Mouse (Mus musculus) left cerebral cortex, postnatal 14 days (tissue): Measurements from ENCODE around the gene Fam83g. TPM values are rescaled to one million over a fixed set of nuclear protein-coding genes. Genes with fewer than 3 reads are reported as not detected.

Experiments
- DNase-seq, 2 experiments: peaks; one replicate each; pipeline ENCODE4 v3.0.0; 2021 to 2022; ENCODE audit warnings: low spot score in 2 of 2, mixed read lengths in 1 of 2
- intact Hi-C: fragments of 180-260 bp; cut with DNase I; formaldehyde crosslinking; loops from one replicate; pipeline ENCODE4 v1.15.1; 2025
- total RNA-seq, 2 experiments: library from RNA; stranded (reverse); gene quantifications; 2 replicates each; pipeline ENCODE4 v1.2.3; 2021

The Fam83g gene
- total RNA-seq, 2 experiments from 2014 or later = 0.09 TPM; not detected in 1

DNA sequence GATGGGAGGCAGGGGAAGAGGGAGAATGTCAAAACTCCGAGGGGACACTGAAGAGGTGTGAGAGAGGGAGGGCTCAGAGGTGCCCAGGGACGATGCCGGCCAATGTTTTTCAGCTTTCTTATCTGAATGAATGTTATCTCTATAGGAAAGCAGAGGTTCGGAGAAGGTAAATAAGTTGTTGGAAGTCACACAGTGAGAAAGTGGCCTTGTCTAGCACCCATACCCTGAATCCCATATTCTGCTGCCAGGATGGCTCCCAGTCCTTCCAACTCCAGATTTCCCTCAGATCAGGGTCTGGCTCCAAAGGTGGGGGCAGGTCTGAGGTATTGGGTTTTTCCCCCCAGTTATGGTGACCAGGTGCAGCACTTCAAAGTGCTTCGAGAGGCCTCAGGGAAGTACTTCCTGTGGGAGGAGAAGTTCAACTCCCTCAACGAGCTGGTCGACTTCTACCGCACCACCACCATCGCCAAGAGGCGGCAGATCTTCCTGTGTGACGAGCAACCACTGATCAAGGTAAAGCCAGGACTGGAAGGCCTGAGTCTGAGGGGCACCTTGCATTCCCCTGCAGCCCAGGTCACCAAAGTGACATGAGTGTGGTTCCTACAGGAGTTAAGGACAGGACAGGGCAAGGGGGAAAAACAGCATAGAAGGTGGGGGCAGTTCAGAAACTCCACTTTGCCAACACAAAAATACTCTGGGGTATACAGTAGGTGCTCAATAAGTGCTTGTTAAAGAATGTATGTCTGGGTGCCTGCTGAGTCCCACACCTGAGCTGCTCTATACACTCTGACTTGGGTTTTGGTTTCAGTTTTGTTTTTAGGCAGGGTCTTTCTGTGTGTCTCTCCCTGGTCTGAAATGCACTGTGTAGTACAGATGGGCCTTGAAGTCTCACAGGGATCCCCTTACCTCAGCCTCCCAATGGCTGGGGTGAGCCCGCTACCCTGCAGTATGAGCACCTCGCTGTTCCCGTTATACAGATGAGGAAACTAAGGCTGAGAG lies 14.1 kb upstream of the Fam83g start:
- DNase-seq = no peak
- intact Hi-C loops = no loop called here

DNA sequence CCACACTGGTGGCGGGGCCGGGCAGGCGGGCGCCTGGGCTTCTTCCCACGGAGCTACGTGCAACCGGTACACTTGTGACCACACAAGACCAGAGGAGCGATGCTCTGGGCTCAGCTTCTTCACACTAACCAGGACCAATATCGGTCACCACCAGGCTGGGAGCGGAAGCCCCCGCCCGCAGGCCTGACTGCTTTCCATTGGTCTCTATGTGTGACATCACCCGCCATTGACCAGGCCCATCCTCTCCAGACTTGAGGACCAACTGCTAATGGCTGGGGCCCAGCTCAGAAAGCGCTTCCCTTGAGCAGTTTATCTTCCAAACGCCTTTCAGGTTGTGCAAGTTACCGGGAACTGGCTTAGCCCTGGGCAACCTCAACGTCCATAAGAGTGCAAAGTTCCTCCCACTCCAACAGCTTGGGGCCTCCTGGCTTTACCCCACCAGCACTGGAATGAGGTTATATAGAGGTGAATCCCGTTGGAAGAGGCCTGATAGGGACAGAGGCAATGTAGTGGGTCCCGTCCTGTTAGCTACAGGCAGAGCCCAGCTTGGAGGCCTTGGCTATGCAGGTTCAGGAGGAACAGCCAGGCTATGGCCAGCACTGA lies 12.0 kb upstream of the Fam83g start:
- no peak for DNase-seq
- intact Hi-C loops = no loop called here

DNA sequence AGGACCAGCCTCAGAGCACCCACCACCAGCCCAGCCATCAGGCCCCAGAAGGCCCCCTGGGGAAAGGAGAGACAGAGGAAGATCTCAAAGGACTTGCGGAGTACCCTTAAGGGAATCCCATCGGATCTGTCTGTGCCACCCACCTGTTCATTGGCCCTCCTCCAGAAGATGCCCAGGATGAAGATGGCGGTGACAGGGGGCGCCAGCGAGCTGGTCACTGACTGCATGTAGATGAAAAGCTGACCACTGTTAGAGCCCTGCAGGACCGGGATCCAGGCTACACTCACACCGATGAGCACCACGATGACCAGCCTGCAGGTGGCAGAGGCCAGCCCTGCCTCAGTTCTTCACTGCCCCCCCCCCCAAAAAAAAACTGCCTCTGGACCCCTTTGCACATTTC lies 10.2 kb upstream of the Fam83g start:
- peak; percentile 40 to 45 for DNase-seq
- intact Hi-C loops = no loop called here

DNA sequence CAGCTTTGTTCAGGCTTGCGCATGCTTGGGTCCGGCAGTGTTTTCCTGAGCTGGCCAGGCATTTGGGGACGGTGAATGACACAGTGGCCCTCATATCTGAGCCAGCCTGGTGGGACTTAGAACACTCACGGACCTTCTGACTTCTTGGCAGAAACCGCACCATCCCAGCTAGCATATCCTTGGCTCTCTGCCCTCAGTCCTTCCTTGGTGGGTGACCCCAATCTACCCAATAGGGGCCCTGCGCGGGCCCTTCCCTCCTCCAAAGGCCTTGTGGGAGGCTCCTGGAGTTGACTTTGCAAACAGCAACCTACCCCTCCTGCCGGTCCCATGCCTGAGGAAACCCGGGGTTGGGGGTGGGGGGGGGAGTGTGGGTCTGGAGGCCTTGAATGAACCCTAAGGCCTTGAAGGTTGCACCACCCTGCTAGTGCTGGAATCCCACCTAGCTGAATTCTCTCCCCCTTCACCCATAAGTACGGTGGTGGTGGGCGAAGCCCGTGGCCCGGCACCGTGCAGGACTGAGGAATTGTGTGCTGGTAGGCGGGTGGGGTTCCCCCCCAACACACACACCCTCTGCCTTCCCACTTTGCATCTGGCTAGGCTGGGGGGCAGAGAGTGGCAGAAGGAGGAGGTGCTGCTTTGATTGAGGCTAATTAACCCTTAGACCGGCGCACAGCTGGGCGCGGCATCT lies 9.6 kb upstream of the Fam83g start:
- intact Hi-C loops = no loop called here
- DNase-seq = no peak

DNA sequence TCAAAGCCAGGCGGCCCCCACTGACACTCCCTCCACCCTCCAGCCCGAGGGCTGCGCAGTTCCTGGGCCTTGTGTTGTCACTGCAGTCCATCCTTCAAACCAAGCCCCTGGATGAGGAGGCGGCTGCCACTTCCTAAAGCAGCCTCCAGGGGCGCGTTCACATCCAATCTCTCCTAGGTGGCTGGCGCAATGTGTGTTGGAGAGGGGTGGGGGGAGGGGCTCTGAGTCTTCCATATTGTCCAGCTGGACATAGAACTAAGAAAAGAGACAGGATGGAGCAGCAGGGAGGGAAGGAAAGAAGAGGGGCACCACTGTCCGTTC lies 9.1 kb upstream of the Fam83g start:
- intact Hi-C loops = no loop called here

DNA sequence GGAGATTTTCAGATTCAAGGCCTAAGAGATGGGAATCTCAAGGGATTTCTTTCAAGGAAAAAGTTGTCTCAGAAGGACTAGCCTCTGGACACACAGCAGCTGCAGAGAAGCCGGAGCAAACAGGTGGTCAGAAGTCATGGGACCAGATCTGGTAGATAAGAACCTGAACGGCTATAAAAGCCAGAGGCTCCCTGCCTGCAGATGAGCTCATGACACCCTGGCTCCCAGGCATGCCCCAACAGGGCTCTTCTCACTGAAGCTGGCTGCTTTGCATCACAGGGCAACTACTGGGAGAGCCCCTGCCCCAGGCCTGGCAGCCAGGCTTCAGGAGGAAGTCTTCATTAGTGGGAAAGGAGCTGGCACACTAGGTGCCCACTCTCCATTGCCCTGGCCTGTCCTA lies 8.6 kb upstream of the Fam83g start:
- intact Hi-C loops = no loop called here

More for the DNA sequence above, 9.1 kb upstream of the Fam83g start:
- peak in 1 of 2 experiments; percentile 62 for DNase-seq

DNA sequence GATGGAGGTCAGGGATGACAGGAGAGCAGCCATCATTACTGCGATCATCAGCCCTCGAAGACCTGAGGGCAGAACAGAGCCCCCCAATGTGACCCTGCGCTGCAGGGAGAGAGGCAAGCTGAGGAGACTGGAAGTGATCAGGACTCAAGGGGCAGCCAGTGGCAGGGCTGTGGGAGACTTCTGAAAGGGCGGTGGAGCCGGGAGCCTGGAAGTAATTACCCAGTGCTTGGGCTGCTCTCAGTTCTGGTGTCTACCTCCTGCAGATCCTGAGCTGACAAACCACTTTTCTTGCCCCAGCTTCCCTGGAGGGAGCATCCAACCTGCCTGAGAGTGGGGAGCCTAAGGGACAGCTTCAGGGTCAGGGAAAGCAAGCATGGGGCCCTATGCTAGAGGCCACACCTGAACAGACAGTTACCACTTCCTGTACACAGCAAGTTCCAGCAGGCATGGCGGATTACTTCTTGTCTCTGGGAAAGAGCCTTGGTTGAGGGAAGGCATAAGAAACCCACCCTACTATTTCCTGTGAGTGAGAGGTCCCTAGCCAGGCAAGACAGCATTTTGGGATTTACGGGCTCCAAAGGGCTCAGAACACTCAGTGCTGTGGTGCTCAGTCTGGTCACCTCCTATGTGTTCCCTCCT lies 7.6 kb upstream of the Fam83g start:
- no peak for DNase-seq
- intact Hi-C loops = no loop called here

More for the DNA sequence above, 8.6 kb upstream of the Fam83g start:
- DNase-seq = no peak

DNA sequence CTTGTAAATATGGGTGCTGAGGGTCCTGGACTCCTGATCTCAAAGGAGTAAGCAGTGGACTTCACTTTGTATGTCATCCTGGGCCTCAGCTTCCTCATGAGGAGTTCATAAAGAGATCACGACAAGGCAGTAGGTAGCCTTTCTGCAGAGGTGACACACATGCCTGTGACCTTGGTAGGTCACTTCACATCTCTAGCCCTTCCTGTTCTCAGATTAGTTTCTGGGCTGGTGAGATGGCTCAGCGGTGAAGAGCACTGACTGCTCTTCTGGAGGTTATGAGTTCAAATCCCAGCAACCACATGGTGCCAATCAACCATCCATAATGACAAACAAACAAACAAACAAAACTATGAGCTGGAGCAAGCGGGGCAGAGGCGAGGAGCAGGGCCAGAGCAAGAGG lies 6.2 kb upstream of the Fam83g start:
- intact Hi-C loops = no loop called here
- DNase-seq = no peak

DNA sequence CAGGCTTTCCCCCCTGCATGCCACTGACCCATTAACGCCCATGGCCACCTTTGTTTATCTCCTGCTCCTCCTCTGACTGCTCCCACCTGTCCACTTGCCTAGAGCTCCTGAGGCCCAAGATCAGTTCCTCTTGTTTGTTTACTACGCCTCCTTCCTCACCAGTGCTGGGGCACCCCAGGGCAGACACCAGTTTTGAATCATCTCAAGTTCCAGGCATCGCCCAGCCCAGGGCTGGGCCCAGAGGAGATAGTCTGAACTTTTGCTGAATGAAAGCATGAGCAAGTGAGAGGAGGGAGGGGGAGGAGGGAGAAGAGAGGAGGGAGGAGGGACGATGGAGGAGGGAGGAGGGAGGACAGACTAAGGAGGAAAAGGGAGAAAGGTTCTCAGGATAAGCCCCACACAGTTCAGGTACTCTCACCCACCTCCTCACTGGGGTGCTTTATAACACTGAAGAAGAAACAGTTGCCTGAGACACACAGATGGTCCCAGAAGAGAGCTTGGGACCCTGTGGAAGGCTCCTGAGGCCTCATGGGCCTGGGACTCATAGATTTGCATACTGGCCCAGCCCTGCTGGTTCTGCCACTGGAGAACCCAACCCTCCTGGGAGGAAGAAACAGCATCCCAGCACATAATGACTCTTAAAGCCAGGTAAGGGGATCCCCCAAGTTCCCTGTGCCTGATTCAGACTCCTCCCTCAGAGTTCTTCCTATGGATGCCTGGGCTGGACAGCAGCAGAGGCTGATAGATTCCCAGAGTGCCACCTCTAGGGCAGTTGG lies 4.6 kb upstream of the Fam83g start:
- intact Hi-C loops = no loop called here
- no peak for DNase-seq

DNA sequence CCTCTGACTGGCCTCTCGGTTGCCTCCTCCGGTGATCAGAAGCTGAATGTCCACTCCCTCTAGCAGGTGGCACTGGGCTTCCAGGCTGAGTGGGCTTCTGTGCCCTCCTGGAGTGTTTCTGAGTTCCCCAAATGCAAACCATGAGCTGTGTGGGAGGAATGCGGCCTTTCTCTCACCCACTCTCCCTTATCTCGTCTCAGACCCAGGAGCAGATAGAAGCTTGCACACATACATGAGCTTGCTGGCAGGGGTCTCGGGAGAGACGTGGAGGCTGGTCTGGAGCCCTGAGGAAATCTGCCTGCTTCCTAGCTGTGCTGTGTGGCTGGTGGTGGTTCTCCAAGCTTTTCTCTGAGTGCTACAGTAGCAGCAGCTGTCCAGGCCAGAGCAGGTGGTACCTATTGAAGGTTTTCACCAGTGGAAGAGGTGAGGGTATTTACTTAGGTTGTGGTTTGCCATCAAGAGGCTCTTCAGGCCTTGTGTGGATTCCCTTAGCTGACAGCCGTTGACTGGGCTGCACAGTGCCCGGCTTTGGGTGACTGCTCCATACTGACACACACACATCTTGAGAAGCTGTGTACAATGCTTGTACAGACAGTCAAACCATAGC lies 1.3 kb downstream of the Fam83g start:
- intact Hi-C loops = no loop called here

DNA sequence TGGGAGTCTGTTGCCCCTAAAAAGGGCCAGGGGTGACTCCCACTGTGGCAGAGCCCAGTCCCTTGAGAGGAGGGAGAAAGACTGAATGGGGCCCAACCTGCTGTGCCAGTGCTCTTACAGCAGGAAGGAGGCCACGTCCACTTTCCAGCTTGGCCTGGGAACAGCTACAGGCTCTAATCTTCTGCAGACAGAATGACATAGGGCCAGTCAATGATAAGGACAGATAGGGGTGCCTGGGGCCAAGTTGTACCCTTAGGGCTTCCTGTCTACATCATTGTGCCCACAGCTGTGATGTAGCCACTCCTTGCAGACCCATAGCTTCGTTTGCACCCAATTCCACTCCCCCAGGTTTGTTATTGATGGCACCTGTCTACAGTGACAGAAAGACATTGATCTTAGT lies 2.2 kb downstream of the Fam83g start:
- intact Hi-C loops = no loop called here
- DNase-seq = no peak

More for the DNA sequence above, 1.3 kb downstream of the Fam83g start:
- DNase-seq = no peak

DNA sequence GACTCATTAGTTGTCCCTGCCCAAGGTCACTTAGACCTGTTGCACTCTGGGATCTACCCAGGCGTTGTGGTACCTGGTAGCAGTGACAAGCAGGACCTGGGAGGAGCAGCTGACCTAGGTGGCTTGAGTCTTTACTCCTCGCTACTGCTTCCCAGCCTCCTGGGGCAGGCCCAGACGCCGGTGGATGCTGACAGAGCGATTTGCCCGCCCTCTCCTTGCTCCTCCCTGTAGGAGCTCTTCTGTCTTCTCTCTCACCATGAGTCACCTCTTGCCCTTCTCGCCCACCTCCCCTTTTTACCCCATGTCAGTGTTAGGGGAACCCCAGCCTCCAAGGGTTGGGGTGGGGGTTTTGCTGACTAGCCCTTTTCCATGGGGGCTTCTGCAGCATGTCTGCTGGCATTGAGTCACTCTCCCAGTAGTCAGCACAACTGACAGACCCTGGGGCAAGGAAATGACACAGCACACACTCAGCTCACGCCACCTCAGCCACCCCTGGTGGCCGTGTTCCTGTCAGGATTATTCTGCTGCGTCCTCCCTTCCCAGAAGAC lies 3.1 kb downstream of the Fam83g start:
- intact Hi-C loops = no loop called here
- no peak for DNase-seq

DNA sequence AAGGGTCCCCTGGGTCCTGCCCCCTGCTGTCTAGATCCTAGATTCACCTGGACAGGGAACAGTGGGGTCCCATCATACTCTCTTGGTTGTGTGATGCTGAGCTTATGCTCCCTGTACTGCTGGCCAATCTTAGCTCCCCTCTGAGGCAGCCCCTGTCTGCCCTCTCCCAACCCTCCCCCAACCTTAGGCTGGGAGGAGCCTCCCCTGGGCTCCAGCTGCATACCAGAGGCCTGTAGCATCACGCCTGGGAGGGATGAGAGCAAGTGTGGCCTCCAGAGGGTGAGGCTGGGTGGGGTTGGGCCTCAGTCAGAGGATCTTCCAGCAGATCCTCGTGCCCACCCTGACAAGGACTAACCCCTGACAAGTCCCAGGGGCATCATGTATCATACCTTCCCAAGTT lies 3.7 kb downstream of the Fam83g start:
- intact Hi-C loops = no loop called here
- no peak for DNase-seq

DNA sequence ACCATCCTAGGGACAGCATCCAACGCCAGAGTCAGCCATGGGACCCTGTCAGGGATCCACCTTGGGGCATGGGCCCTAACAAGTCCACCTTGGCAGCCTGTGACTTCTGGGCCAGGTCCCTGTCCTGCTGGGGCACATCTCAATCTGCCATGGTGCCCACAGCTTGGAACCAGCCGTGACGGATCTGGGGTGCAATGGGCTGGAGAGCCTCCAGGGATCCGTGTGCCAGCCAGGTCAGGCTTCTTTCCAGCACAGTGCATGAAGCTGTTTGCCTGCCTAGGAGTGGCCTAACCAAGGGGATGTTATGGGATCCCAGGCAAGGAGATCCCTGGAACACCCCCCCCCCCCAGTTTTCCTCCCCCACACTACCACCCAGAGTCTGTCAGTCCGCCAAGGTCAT lies 9.1 kb downstream of the Fam83g start:
- DNase-seq = no peak
- intact Hi-C loops = no loop called here

DNA sequence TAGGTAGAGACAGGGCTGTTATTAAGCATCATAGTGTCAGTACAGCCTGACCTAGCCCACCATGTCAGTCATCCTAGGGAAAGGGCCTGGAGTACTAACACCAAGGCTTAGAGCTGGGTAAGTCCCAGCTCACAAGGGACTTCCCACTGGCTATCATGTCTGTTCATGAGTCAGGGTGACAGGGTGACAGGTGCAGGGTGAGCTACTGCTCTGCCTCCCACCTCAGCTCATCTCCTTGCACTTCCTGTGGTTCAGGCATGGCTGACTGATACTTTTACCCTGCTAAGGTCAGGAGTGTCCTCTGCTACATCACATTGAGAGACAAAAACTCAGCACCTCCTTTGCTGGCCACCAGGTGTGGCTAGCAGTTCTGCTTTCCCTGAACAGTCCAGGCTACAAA lies 15.0 kb downstream of the Fam83g start:
- intact Hi-C loops = no loop called here
- no peak for DNase-seq

DNA sequence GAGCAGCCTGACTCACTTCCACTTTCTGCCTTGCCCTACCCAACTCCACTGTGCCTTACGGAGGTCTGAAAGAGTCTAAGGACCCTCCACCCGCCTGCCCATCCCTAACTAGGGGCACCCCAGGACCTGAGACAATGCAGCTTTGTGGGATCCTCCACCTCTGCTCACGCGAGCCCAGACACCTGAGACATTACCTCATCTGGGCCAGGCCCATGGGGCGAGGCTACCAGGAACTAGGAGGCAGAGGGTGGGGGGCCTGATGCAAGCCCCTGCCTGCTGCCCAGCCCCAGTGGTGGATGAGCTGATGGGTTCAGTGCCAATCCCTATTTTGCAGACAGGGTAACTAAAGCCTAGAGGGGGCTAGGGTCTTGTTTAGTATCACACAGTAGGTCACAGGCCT lies 15.6 kb downstream of the Fam83g start:
- no peak for DNase-seq
- intact Hi-C loops = no loop called here

DNA sequence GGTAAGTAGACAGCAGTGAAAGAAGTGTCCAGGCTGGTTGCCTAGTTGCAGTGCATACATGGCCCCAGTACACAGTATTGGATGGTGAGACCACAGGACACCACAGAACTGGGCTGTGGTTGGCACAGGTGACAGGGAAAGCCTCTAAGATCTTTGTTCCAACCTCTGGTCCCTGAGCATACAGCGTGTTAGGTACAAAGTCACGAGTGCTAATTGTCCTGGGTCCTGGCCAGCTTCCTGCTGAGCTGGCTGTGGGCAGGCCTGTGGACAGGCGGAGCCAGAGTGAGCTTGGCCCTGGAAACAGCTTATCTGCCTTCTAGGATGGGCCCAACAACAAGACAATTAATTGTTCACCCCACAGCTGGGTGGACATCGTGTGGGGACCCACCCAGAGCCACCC lies 16.0 kb downstream of the Fam83g start:
- intact Hi-C loops = no loop called here
- DNase-seq = no peak

DNA sequence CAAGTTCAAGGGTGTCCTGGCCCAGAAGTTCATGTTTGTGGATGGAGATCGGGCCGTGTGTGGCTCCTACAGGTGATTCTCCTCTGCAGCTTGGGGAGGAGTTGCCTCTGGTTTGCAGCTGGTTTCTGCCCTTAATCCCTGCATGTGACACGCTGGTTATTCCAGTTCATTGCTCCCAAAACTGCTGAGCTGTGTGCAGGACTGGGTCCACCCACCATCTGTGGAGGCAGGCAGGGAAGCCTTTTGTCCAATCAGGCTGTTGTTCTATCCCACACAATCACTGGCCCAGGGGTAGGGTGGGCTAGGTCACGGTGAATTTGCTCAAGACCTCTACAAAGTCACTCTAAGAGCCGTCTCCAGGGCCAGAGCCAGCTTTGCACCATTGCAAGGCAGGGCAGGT lies 17.8 kb downstream of the Fam83g start:
- DNase-seq = no peak
- intact Hi-C loops = no loop called here

DNA sequence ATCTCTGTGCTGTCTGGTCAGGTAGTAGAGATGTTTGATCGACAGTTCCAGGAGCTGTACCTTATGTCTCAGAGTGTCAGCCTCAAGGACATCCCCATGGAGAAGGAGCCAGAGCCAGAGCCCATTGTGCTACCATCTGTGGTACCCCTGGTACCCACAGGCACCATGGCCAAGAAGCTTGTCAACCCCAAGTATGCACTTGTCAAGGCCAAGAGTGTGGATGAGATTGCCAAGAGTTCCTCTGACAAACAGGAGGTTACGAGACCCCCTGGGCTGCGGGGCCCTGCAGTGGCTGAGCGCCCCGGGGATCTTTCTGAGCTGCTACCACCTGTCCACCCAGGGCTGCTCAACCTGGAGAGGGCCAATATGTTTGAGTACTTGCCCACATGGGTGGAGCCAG lies 18.6 kb downstream of the Fam83g start:
- no peak for DNase-seq
- intact Hi-C loops = no loop called here
